Mouse (Mus musculus) cortical plate, adult 2 months (tissue): ENCODE measurements at regions not wholly inside any gene's neighbourhood (a gene's known extent, or its start where the extent isn't known, plus 50 kb on each side); places are given as distances from the start of the nearest gene placed in this dataset.

Experiments
- H3K27ac ChIP-seq: fragments of 200-500 bp; 2 replicates; pipeline ENCODE4 v1.5.1; 2012; ENCODE audit warnings: low read length, control low read depth, inconsistent platforms; ENCODE audit not compliant: insufficient read depth
- H3K4me1 ChIP-seq: fragments of 200-500 bp; 2 replicates; pipeline ENCODE4 v1.6.1; 2011; ENCODE audit warnings: low read length; ENCODE audit not compliant: control insufficient read depth, insufficient read depth
- H3K4me3 ChIP-seq: fragments of 200-500 bp; 2 replicates; pipeline ENCODE4 v1.5.1; 2011; ENCODE audit warnings: mild to moderate bottlenecking, low read length, control low read depth; ENCODE audit not compliant: insufficient read depth
- CTCF ChIP-seq: fragments of 200-500 bp; IDR thresholded peaks from 2 replicates; pipeline ENCODE4 v1.5.1; 2011; ENCODE audit warnings: mild to moderate bottlenecking, control low read depth, low read length; ENCODE audit not compliant: insufficient read depth; ENCODE audit errors: extremely low read depth
- POLR2A ChIP-seq: fragments of 200-500 bp; IDR thresholded peaks from 2 replicates; pipeline ENCODE4 v1.6.1; 2011; ENCODE audit warnings: mild to moderate bottlenecking, low read length, control low read depth; ENCODE audit not compliant: insufficient read depth; ENCODE audit errors: extremely low read depth

- no peak overlapping the region for H3K27ac ChIP-seq
- TF ChIP-seq CTCF (no peak), POLR2A (no peak)
- H3K4me1 ChIP-seq: no peaks in the 10 kb centered on the region
- H3K4me3 ChIP-seq: no peak overlapping the region
Measured at GRCm38 (mm10) chr12:31153720-31154119, 80.1 kb downstream of the Fam110c start.

DNA sequence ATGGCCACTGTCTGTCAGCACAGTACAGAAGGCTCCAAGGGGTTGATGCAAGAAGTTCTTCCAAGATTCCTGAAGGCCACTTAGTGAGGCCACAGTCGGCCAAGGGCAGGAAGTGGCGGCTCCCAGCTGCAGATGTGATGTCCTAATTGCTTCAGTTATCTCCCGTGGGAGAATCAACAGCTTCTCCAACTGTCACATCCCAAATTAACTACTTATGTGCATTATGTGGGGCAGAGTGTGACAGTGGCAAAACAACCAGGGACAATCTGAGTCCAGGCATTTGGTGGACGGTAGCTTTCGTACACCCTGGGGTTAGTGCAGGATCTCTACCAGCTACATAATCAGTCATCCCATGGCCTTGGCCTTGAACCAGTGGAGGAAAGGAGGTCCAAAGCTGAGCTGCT is 80.9 kb downstream of the Fam110c start:
- TF ChIP-seq CTCF (no peak), POLR2A (no peak)
- no peak overlapping the region for H3K4me3 ChIP-seq
- H3K4me1 ChIP-seq: no peaks in the 10 kb centered on the region
- no peak overlapping the region for H3K27ac ChIP-seq

- no peaks in the 10 kb centered on the region for H3K4me1 ChIP-seq
- no peak overlapping the region for H3K4me3 ChIP-seq
- no peak overlapping the region for H3K27ac ChIP-seq
- TF ChIP-seq CTCF (no peak), POLR2A (no peak)
Measured at GRCm38 (mm10) chr12:31156154-31156720, 82.6 kb downstream of the Fam110c start.

DNA sequence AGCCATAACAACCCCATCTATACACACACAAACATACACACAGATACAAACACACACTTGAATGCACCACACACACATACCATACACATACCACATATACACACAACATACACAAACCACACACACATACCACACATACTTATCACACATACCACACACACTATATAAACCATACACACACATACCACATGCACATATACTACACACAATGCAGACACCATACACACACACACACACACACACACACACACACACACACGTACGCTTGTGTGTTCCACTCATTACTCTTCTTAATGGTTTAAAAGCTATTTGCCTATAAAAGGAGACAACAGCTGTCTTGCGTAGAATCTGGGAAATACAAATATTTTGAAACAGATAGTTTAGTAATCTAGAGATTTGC is 83.1 kb upstream of the Gm6993 start:
- no peak overlapping the region for H3K27ac ChIP-seq
- TF ChIP-seq CTCF: no peak
- TF ChIP-seq POLR2A: no peak
- no peaks in the 10 kb centered on the region for H3K4me1 ChIP-seq
- no peak overlapping the region for H3K4me3 ChIP-seq

DNA sequence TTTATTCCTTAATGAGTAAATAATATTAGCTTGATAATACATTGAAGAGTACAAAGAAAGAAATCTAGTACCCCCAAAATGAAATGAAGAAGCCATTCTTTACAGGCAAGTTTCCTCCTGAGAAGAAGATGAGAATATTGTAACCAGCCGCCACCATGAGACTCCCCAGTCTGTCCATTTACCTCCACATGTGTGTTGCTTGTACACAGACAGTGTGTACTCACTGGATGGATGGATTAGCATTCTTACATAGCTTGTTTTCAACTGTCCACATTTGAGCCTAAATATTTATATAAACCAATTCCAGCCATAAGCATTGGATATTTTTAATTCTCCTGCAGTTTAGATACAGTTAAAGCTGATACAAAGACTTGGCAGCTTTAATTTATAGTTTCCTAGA is 82.7 kb upstream of the Gm6993 start:
- no peak overlapping the region for H3K4me3 ChIP-seq
- TF ChIP-seq POLR2A (no peak), CTCF (no peak)
- H3K27ac ChIP-seq: no peak overlapping the region
- no peaks in the 10 kb centered on the region for H3K4me1 ChIP-seq

DNA sequence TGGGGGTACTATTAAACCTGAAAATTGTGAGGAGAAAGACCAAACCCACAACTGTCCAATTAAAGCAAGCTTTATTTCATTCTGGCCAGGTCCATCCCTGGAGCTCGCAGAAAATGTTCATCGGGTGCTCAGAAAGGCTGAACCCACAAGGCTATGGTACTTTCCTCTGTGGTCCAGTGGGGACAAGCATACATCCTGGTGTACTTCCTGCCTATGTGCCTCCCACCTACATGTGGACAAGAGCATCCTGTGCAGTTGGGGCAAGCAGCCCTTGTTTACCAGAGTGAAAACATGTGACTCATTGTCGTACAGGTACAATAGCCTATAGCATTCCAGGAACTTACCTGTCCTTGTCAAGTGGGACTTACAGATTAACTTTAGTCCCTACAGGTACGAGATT is 81.7 kb upstream of the Gm6993 start:
- no peak for TF ChIP-seq POLR2A
- no peak for TF ChIP-seq CTCF
- no peak overlapping the region for H3K27ac ChIP-seq
- H3K4me3 ChIP-seq: no peak overlapping the region
- no peaks in the 10 kb centered on the region for H3K4me1 ChIP-seq

DNA sequence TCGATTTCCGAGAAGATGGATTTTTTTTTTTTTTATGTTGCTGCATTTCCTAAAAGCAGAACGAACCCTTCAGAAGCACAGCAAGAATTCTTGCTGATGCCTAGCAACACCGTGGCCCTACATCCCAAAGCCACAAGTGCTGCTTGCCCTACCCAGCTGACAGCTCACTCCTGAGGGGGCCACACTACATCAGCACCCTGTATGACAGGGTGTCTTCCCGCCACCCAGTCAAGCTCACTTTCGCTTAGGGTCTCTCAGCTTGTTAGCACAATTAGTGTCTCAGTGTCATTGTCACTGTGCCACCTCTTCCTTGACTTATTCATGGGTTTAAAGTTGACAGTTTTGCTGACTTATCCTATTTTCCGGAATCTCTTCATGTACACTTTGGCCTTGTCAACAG is 81.2 kb upstream of the Gm6993 start:
- Histone ChIP-seq H3K27ac (no peak overlapping the region), H3K4me1 (no peaks in the 10 kb centered on the region), H3K4me3 (no peak overlapping the region)
- TF ChIP-seq CTCF: no peak
- no peak for TF ChIP-seq POLR2A

- TF ChIP-seq POLR2A (no peak), CTCF (peak; percentile 22; the same call in 1 of the 2 replicates)
- H3K27ac ChIP-seq: no peak overlapping the region
- H3K4me3 ChIP-seq: no peak overlapping the region
Measured at GRCm38 (mm10) chr12:31168221-31168890, 72.2 kb upstream of the Gm6993 start.

GRCm38 (mm10) chr12:31170111-31170510 is 70.5 kb upstream of the Gm6993 start:
- Histone ChIP-seq H3K27ac (no peak overlapping the region), H3K4me1 (peaks cover 4% of the 10 kb centered on the region; the same call in 1 of the 2 replicates), H3K4me3 (no peak overlapping the region)
- TF ChIP-seq CTCF (no peak), POLR2A (no peak)

More at GRCm38 (mm10) chr12:31168221-31168890, 72.2 kb upstream of the Gm6993 start:
- H3K4me1 ChIP-seq: peaks cover 4% of the 10 kb centered on the region; the same call in 1 of the 2 replicates

DNA sequence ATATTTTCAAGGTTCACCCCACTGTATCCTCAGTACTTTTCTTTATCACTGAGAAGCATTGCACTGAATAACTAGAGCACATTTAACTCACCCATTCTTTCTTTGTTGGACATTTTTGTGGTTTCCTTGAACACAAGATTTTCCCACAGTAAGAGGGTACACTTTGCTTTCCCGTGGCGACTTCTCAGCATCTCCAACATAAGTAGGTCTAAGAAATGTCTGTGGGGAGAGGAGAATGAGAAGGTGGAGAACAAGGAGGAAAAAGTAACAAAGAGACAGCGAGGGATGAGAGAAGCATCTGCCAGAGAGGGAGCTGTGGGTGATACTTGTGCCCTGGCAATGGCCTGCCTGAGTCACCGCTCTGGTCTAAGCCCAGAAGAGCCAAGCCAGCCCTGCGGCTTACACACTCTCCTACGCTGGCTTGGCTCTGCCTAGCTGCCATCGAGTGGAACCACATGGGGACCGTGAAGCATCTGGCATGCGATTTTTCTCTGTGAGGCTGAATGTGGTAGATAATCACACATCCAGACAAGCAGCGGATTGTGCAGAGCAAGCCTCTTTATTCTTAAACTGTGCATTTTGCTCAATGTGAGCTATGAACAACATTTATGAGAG is 69.9 kb upstream of the Gm6993 start:
- TF ChIP-seq CTCF (no peak), POLR2A (no peak)
- H3K27ac ChIP-seq: no peak overlapping the region
- H3K4me3 ChIP-seq: no peak overlapping the region
- H3K4me1 ChIP-seq: peaks cover 4% of the 10 kb centered on the region; the same call in 1 of the 2 replicates
